Mouse (Mus musculus): ENCODE measurements around the gene Mybpc2. TPM values are rescaled to one million over a fixed set of nuclear protein-coding genes. Genes with fewer than 3 reads are reported as not detected.

Mybpc2 gene
- polyA plus RNA-seq, 1 experiment from 2014 or later: 0.17 TPM

DNA sequence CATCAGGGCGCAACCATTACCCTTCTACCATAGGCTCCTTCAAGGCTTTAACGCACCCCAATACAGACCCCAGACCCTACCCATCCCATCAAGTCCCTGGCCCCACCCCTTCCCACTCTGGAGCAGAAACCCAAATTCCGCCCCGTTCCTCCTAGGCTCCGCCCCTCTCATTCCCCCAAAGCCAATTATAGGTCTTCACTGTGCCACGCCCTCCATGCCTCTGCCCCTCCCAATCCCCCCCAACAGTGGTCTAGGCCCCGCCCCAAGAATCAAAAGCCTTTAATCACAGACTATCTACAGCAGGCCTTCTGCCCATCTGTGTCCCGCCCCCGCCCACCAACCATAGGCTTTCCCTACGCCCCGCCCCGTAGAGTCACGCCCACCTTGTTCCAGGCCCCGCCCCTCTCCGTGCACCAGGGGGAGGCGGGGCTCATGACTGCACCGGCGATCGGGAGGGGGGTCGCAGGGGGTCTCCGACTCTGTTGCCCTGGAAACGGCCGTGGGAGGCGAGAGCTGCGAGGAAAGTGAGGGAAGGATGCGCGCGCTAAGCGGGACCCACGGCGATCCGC is 28.8 kb upstream of the Mybpc2 start:
- Histone ChIP-seq H3K4me1 (peaks cover 12% of the 10 kb centered on the region), H3K27ac (peak overlapping the region; percentile 93), H3K4me3 (replicated peaks) (peak overlapping the region; percentile 88), H3K36me3 (replicated peaks) (peaks cover 29% of the 10 kb centered on the region), H3K4me2 (peak overlapping the region; percentile 69), H3K27me3 (peaks cover 4% of the 10 kb centered on the region; the same call in 1 of the 2 replicates), H3K9ac (peak overlapping the region; percentile 59; the same call in 1 of the 2 replicates), H3K9me3 (no peaks in the 10 kb centered on the region)
- WGBS: 1% methylated on average over 25 of the region's 32 CpGs
- ATAC-seq (ENCODE audit: low FRiP score): peak; percentile 77

DNA sequence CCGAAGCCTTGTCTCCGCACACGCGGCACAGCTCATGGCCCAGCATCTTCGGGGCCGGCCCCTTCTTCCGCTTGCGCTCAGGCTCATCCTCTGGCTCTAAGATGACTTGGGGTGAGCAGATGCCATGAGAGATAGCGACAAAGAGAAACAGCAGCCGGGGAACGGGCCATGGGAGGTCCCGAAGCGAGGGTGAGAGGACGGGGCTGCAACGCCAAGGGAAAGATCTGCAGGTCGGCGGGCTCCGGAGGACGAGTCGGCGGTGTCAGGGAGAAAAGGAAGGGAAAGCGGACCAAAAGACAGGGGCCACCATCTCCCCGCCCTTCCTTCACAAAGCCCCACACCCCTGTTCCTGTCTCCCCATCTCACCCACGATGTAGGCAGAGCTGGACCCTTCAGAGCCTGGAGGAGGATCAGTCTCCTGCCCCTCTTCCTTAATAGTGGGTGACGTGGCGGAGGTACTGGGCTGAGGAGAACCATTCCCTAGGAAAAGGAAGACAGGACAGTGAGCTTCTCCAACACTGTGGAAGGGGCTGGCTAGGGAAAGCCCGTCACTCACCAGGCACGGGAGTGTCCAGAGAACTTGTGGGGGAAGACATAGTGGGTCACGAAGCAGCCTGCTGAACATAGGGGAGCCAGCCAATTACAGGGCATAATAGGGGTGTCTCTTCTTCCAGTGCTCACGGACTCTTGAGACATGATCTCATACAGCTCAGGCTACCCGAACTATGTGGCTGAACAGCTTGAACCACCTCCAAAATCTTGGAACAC is 27.9 kb upstream of the Mybpc2 start:
- ATAC-seq (ENCODE audit: low FRiP score): no peak

DNA sequence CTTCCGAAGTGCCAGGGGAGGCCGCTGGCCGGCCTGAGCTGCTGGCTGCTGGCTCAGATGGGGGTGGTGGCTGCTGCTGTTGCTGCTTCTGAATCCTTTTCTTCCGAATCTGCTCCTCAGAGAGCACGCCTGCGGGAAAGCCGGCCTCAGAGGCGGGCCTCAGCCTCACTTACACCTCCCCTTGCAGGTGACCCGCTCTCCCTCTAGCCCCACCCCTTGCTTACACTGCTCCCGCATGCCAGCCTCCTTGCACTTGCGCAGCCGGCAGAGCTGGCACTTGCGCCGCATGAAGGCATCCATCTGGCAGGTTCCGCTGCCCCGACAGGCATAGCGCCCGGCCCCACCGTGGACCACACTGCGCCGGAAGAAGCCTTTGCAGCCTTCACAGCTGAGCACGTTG is 27.3 kb upstream of the Mybpc2 start:
- Histone ChIP-seq H3K27ac (no peak overlapping the region), H3K27me3 (peaks cover 4% of the 10 kb centered on the region; the same call in 1 of the 2 replicates), H3K4me1 (peaks cover 26% of the 10 kb centered on the region), H3K9ac (no peak overlapping the region), H3K4me3 (replicated peaks) (no peak overlapping the region), H3K4me2 (no peak overlapping the region), H3K36me3 (replicated peaks) (peaks cover 29% of the 10 kb centered on the region), H3K9me3 (no peaks in the 10 kb centered on the region)
- no peak for ATAC-seq (ENCODE audit: low FRiP score)
- WGBS: 83% methylated on average over 22 of the region's 22 CpGs

More for the DNA sequence above, 27.9 kb upstream of the Mybpc2 start:
- Histone ChIP-seq H3K4me3 (replicated peaks) (peak overlapping the region; percentile 88), H3K27me3 (peaks cover 4% of the 10 kb centered on the region; the same call in 1 of the 2 replicates), H3K4me2 (peak overlapping the region; percentile 69), H3K4me1 (peaks cover 21% of the 10 kb centered on the region), H3K36me3 (replicated peaks) (peaks cover 29% of the 10 kb centered on the region), H3K9ac (no peak overlapping the region), H3K27ac (no peak overlapping the region; the same call in 1 of the 2 replicates), H3K9me3 (no peaks in the 10 kb centered on the region)
- WGBS: 86% methylated on average over 31 of the region's 31 CpGs

DNA sequence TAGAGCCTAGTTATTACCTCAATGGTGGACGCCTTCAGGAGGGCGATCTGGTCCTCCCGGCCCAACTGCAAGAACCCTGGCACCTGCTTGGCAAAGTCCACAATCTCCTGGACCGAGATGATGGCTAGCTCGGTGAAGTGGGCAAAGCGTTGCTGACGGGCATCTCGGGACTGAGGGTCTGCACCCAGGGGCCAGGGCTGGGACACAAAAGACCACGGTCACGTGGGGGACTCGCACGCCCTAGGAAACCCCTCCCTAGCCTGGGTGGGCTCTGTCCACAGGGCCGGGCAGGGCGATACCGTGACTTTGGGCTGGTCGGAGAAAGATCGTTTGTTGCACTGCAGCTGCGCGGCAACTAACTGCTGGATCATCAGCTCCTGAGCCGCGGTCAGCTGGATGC is 26.8 kb upstream of the Mybpc2 start:
- H3K9me3 ChIP-seq: no peaks in the 10 kb centered on the region
- 94% methylated on average over 21 of the region's 21 CpGs for WGBS
- H3K4me2 ChIP-seq: no peak overlapping the region
- peaks cover 4% of the 10 kb centered on the region; the same call in 1 of the 2 replicates for H3K27me3 ChIP-seq
- ATAC-seq (ENCODE audit: low FRiP score): no peak
- H3K36me3 ChIP-seq (replicated peaks): peaks cover 30% of the 10 kb centered on the region
- H3K4me3 ChIP-seq (replicated peaks): no peak overlapping the region
- H3K27ac ChIP-seq: no peak overlapping the region
- H3K4me1 ChIP-seq: peaks cover 26% of the 10 kb centered on the region
- no peak overlapping the region for H3K9ac ChIP-seq

DNA sequence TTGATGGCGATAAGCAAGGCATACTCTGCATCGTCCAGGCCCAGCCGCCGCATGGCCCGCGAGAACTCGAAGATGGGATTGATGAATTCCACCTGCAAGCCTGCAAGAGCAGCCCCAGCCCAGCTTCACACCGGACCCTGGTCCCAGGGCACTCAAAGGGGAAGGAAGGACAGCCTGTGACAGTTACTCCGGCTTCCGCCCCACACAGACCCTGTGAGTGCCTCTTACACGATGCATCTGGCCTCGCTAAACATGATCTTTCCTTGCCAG is 25.9 kb upstream of the Mybpc2 start:
- WGBS: 95% methylated on average over 12 of the region's 12 CpGs

DNA sequence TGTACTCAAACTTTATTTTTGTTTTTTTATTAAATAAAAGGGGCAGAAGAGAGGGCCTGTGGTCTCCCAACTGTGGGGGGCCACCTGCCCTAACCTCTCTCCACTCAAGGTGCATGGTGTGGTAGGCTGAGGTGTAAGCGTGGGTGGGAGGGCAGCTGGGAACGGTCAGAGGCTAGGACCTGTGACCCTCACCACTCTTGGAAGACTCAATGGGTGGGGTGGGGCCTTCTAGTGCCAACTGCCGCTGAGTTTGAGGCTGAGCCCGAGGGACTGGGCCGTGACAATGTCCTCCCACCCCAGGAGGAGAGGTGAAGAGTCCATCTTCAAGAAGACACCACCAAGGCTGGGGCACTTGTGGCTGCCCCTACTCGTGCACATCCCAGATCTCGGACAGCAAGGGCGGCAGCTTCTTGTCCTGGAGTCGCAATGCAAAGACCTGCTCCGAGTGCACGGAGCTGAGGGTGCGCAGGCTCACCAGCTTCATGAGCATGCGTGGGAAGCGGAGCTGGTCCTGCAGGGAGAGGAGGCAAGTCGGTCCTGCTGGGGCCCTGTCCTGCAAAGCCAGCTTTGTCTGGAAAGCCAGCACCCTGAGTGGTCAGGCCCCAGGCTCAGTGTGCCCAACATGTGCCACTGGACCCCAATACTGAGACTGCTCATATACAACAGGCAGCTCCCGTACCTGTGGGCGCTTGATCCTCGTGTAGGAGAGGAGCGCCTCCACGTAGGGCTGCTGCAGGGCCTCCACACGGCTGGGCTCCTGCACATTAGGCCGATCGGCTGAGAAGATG is 25.4 kb upstream of the Mybpc2 start:
- ATAC-seq (ENCODE audit: low FRiP score): no peak
- H3K4me3 ChIP-seq (replicated peaks): 0 out of 2 replicates have a peak overlapping the region, but pooled peaks have one; percentile 4
- no peak overlapping the region for H3K4me2 ChIP-seq
- no peaks in the 10 kb centered on the region for H3K27me3 ChIP-seq
- peaks cover 26% of the 10 kb centered on the region for H3K4me1 ChIP-seq
- H3K36me3 ChIP-seq (replicated peaks): peaks cover 34% of the 10 kb centered on the region
- 94% methylated on average over 23 of the region's 23 CpGs for WGBS
- H3K9ac ChIP-seq: no peak overlapping the region
- H3K9me3 ChIP-seq: no peaks in the 10 kb centered on the region
- no peak overlapping the region for H3K27ac ChIP-seq

More for the DNA sequence above, 25.9 kb upstream of the Mybpc2 start:
- no peak overlapping the region for H3K9ac ChIP-seq
- H3K4me3 ChIP-seq (replicated peaks): no peak overlapping the region
- H3K27me3 ChIP-seq: peaks cover 1% of the 10 kb centered on the region; the same call in 1 of the 2 replicates
- no peak overlapping the region for H3K4me2 ChIP-seq
- H3K9me3 ChIP-seq: no peaks in the 10 kb centered on the region
- H3K4me1 ChIP-seq: peaks cover 26% of the 10 kb centered on the region
- no peak for ATAC-seq (ENCODE audit: low FRiP score)
- H3K36me3 ChIP-seq (replicated peaks): peaks cover 34% of the 10 kb centered on the region
- H3K27ac ChIP-seq: no peak overlapping the region

DNA sequence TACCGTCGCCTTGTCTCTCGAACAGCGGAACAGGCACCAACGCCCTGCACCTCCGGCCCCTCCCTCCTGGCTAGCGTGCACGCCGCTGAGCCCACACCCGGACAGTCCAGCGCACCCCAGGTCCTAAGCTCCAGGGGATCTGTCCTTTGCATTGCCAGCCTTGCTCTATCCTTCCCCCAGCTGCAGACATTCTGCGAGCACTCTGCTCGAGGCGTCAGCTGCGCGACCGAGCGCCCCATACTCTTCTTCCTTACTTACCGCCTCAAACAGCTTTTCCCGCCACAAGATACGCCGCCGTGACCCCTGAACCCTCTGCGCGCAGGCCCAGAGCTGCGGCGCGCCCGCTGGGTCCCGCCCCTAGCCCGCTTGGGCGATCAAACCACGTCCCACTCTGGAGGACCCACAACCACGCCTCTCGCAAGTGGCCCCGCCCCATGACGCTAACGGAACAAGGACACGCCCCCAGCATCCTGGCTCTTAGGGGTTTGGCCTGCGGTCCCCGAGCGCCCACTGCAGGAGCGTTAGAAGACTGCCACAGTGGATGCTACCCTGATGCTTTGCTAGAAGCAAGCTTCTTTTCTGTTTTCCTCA is 24.1 kb upstream of the Mybpc2 start, which contains the start of gene Pold1:
Gene Pold1, minus strand, starts transcription at position 353 of the 591 bp plus-strand sequence.
- H3K27me3 ChIP-seq: no peaks in the 10 kb centered on the region
- H3K4me1 ChIP-seq: peaks cover 23% of the 10 kb centered on the region
- H3K4me3 ChIP-seq (replicated peaks): peak within 1 kb of the TSS; percentile 50
- H3K4me2 ChIP-seq: peak within 1 kb of the TSS; percentile 58
- WGBS: under 1% methylated on average over 43 of the region's 43 CpGs
- H3K9me3 ChIP-seq: no peaks in the 10 kb centered on the region
- peak; percentile 93 for ATAC-seq (ENCODE audit: low FRiP score)
- peaks cover 34% of the 10 kb centered on the region for H3K36me3 ChIP-seq (replicated peaks)
- H3K27ac ChIP-seq: peak within 1 kb of the TSS; percentile 59
- H3K9ac ChIP-seq: peak within 1 kb of the TSS; percentile 56

DNA sequence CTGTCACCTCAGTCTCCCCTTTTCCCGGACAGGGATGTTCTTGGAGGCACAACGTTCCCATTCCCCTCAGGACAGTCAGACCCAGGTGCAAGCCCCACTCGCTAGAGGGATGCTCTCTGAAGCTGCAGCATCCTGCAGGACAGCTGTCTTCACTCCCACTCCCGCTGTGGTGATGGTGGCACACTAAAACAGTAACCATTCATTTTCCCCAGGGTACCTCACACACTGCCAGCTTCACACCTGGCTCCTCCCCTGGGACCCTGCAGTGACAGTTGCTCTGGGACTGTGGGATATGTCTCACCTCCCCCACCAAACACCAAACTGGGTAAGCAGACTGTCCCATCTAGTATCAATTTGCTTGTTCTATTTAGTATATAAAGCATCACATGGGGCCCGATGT is 23.3 kb upstream of the Mybpc2 start:
- H3K9me3 ChIP-seq: no peaks in the 10 kb centered on the region
- H3K4me1 ChIP-seq: peaks cover 18% of the 10 kb centered on the region
- WGBS: 36% methylated on average over 5 of the region's 5 CpGs
- no peak for ATAC-seq (ENCODE audit: low FRiP score)
- peak overlapping the region; percentile 58 for H3K4me2 ChIP-seq
- peak overlapping the region; percentile 50 for H3K4me3 ChIP-seq (replicated peaks)
- H3K36me3 ChIP-seq (replicated peaks): peaks cover 36% of the 10 kb centered on the region
- H3K9ac ChIP-seq: peak overlapping the region; percentile 56
- no peak overlapping the region for H3K27ac ChIP-seq
- no peaks in the 10 kb centered on the region for H3K27me3 ChIP-seq

DNA sequence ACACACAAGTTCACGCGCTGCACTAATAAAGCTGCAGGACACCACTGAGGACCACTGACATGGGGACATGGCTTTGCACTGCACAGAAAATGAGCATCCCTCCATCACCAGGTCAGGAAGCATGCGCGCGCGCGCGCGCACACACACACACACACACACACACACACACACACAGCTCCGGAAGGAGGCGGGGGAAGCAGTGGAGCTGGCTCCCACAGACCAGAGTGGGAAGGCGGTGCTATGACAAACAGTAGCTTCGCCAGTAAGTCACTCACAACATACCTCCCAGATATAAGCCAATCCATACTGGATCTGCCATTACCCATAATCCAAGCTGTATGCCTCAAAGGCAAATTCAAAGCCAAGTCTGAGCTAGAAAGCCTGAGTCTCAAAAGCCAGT is 22.6 kb upstream of the Mybpc2 start:
- Histone ChIP-seq H3K4me1 (peaks cover 14% of the 10 kb centered on the region), H3K9me3 (no peaks in the 10 kb centered on the region), H3K27me3 (no peaks in the 10 kb centered on the region), H3K27ac (no peak overlapping the region), H3K9ac (peak overlapping the region; percentile 56), H3K4me2 (peak overlapping the region; percentile 58), H3K36me3 (replicated peaks) (peaks cover 41% of the 10 kb centered on the region), H3K4me3 (replicated peaks) (peak overlapping the region; percentile 50)
- WGBS: 99% methylated on average over 13 of the region's 13 CpGs
- no peak for ATAC-seq (ENCODE audit: low FRiP score)

DNA sequence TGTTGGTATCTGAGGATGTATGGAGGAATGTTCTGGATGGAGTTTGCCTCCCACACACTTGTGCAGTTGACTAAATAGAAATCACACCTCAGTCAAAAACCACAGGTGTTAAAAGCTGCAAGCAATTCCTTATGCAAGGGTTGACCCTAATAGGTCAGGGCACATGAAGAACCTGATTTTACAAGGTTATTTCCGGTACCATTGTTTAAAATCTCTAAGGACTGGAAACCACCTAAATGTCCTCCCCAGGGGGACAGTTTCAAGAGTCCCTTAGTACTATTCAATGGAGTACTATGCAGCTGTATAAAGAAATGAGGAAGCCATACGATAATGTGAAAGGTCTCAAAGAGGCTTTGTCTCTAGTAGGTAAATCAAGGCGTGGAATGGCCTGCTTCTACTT is 21.8 kb upstream of the Mybpc2 start:
- peaks cover 41% of the 10 kb centered on the region for H3K36me3 ChIP-seq (replicated peaks)
- ATAC-seq (ENCODE audit: low FRiP score): no peak
- H3K27ac ChIP-seq: no peak overlapping the region
- WGBS: 98% methylated on average over 3 of the region's 3 CpGs
- no peaks in the 10 kb centered on the region for H3K9me3 ChIP-seq
- H3K4me1 ChIP-seq: peaks cover 14% of the 10 kb centered on the region
- H3K9ac ChIP-seq: no peak overlapping the region
- no peak overlapping the region for H3K4me3 ChIP-seq (replicated peaks)
- H3K27me3 ChIP-seq: no peaks in the 10 kb centered on the region
- no peak overlapping the region for H3K4me2 ChIP-seq

DNA sequence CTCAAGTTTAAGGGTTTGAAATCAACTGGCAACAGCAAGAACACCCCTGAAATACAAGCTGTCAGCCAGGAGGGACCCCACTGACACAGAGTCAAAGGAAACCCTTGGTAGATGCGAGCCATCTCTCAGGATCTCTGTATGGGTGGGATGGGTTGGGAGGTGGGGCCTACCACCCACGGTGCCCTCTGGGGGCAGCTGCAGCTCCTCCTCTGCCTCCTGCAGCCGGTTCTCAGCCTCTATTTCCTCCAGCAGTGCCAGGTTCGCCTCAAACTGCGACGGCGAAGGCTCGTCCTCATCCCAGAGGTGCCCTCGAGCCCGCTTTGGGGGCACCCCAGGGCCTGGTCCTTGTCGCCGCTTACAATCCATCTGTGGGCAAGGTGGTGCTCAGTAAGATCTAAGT is 18.6 kb upstream of the Mybpc2 start:
- H3K27me3 ChIP-seq: no peaks in the 10 kb centered on the region
- peaks cover 53% of the 10 kb centered on the region for H3K36me3 ChIP-seq (replicated peaks)
- H3K27ac ChIP-seq: no peak overlapping the region
- no peak overlapping the region for H3K4me3 ChIP-seq (replicated peaks)
- H3K9ac ChIP-seq: no peak overlapping the region
- H3K9me3 ChIP-seq: no peaks in the 10 kb centered on the region
- no peak overlapping the region for H3K4me2 ChIP-seq
- ATAC-seq (ENCODE audit: low FRiP score): no peak
- 87% methylated on average over 12 of the region's 12 CpGs for WGBS
- H3K4me1 ChIP-seq: peaks cover 12% of the 10 kb centered on the region

DNA sequence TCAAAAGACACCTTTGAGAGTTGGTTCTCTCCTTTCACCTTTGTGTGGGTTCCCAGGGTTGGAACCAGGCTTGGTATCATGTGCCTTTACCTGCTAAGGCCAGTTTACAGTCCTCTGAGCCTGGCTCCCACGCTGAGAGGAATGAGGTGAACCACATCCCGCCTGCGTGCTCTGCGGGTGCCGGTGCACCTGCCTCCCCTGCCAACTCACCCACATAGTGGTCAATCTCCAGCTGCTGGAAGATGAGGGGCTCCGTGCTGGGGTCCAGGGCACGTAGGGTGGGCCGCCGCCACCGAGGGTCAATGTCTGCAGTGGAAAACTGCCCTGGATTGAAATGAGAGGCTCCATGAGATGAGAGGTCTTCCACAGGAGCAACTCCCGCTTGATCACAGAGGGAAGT is 18.1 kb upstream of the Mybpc2 start:
- H3K9me3 ChIP-seq: no peaks in the 10 kb centered on the region
- no peak overlapping the region for H3K27ac ChIP-seq
- no peak overlapping the region for H3K9ac ChIP-seq
- 97% methylated on average over 11 of the region's 11 CpGs for WGBS
- H3K4me1 ChIP-seq: peaks cover 7% of the 10 kb centered on the region
- no peak overlapping the region for H3K4me3 ChIP-seq (replicated peaks)
- no peaks in the 10 kb centered on the region for H3K27me3 ChIP-seq
- no peak for ATAC-seq (ENCODE audit: low FRiP score)
- H3K36me3 ChIP-seq (replicated peaks): peaks cover 59% of the 10 kb centered on the region
- H3K4me2 ChIP-seq: no peak overlapping the region

Measured in forebrain, embryonic 12.5 days (tissue).